Mouse (Mus musculus): ENCODE measurements around the gene C1rl. TPM values are rescaled to one million over a fixed set of nuclear protein-coding genes. Genes with fewer than 3 reads are reported as not detected.
"Not testable (repeated sequence)": the region's sequence is repeated elsewhere in the genome, so short reads cannot be mapped to it uniquely, and the experiment has no call there.

C1rl gene
- total RNA-seq, 2 experiments from 2014 or later, result 0.46 to 0.59 TPM

GRCm38 (mm10) chr6:124555956-124556355 lies 63.0 kb downstream of the C1rl start:
- intact Hi-C loops (cut with DNase I); DNase-seq: not testable (repeated sequence)

Other genes with a start within 250 kb of the C1rl start
- gene Cd163, start 188.5 kb upstream of the C1rl start, total RNA-seq (2021), result 1 to 10 TPM; 6.4 to 9.8 TPM
- gene Pex5, start 78.0 kb upstream of the C1rl start, total RNA-seq (2021), result 10 to 100 TPM; 21.1 to 22.0 TPM
- 1 to 10 TPM in 1 of 2 experiments, under 1 TPM in 1; 0.66 to 1.0 TPM for gene Clstn3, start 28.3 kb upstream of the C1rl start, total RNA-seq (2021)
- gene C1ra, start 19.3 kb downstream of the C1rl start, total RNA-seq (2021), result 1 to 10 TPM; 7.3 to 8.3 TPM
- gene C1s1, start 49.2 kb downstream of the C1rl start, total RNA-seq (2021), result 10 to 100 TPM; 17.5 TPM
- 1 to 10 TPM in 1 of 2 experiments, under 1 TPM in 1; 0.89 to 1.2 TPM for gene C1rb, start 77.2 kb downstream of the C1rl start, total RNA-seq (2021)
- under 1 TPM; 0.32 to 0.56 TPM for gene C1s2, start 143.0 kb downstream of the C1rl start, total RNA-seq (2021)
- 10 to 100 TPM; 16.3 to 18.3 TPM for gene Lpcat3, start 169.9 kb downstream of the C1rl start, total RNA-seq (2021)
- 10 to 100 TPM; 51.9 to 53.8 TPM for gene Emg1, start 219.1 kb downstream of the C1rl start, total RNA-seq (2021)
- gene Phb2, start 219.2 kb downstream of the C1rl start, total RNA-seq (2021), result 100 to 1,000 TPM; 140 to 161 TPM
- gene Ptpn6, start 245.6 kb downstream of the C1rl start, total RNA-seq (2021), result 1 to 10 TPM in 1 of 2 experiments, under 1 TPM in 1; 0.64 to 2.5 TPM
- 100 to 1,000 TPM; 150 to 160 TPM for gene Grcc10, start 248.3 kb downstream of the C1rl start, total RNA-seq (2021)